Mouse (Mus musculus) heart, embryonic 15.5 days (tissue): ENCODE results near the gene Sept10. TPM values are rescaled to one million over a fixed set of nuclear protein-coding genes. Genes with fewer than 3 reads are reported as not detected.

Experiments used
- ATAC-seq: fragments of 200-750 bp; cut with Nextera tagmentation; replicated peaks from 2 replicates; pipeline ENCODE4 v1.8.0; 2017; ENCODE audit warnings: low read depth, moderate TSS enrichment; ENCODE audit not compliant: insufficient number of reproducible peaks, insufficient read depth, low FRiP score
- H3K27ac ChIP-seq: fragments of 300-500 bp; sonication (generic); 2 replicates; pipeline ENCODE4 v1.5.1; 2015; ENCODE audit warnings: mild to moderate bottlenecking, inconsistent platforms
- H3K27me3 ChIP-seq: fragments of 300-500 bp; sonication (generic); 2 replicates; pipeline ENCODE4 v1.6.1; 2015; ENCODE audit warnings: inconsistent platforms
- H3K36me3 ChIP-seq: fragments of 300-500 bp; sonication (generic); 2 replicates; pipeline ENCODE4 v1.6.1; 2015; ENCODE audit warnings: mild to moderate bottlenecking, inconsistent platforms
- H3K4me1 ChIP-seq: fragments of 300-500 bp; sonication (generic); replicated peaks from 2 replicates; pipeline ENCODE4 v1.6.1; 2015; ENCODE audit warnings: inconsistent platforms
- H3K4me2 ChIP-seq: fragments of 300-500 bp; sonication (generic); 2 replicates; pipeline ENCODE4 v1.6.1; 2015; ENCODE audit warnings: inconsistent platforms, mild to moderate bottlenecking, moderate library complexity
- H3K4me3 ChIP-seq: fragments of 300-500 bp; sonication (generic); 2 replicates; pipeline ENCODE4 v1.5.1; 2015; ENCODE audit warnings: mild to moderate bottlenecking, inconsistent platforms
- H3K9ac ChIP-seq: fragments of 300-500 bp; sonication (generic); 2 replicates; pipeline ENCODE4 v1.6.1; 2015; ENCODE audit warnings: mild to moderate bottlenecking, inconsistent platforms
- H3K9me3 ChIP-seq: fragments of 300-500 bp; sonication (generic); replicated peaks from 2 replicates; pipeline ENCODE4 v1.6.1; 2016; ENCODE audit warnings: inconsistent platforms
- WGBS: fragments of 180-500 bp; shearing (Covaris S2); methylation state at CpG from one replicate; pipeline ENCODE4 v1.1.7; 2015; ENCODE audit warnings: mixed read lengths; 5-methylcytosine and 5-hydroxymethylcytosine counted together
- polyA plus RNA-seq: library from polyadenylated mRNA; unstranded; fragments of >200 nt; fragmentation: Nextera tagmentation; extraction: Ambion mirVana; gene quantifications from 2 replicates; pipeline ENCODE4 v1.2.1, GENCODE M21; 2015

The Sept10 gene
- 31.8 and 38.2 TPM in 2 replicates for polyA plus RNA-seq

- peak within 1 kb of the TSS; percentile 90 for H3K9ac ChIP-seq
- H3K36me3 ChIP-seq, result no peaks in the 10 kb centered on the region
- no peaks in the 10 kb centered on the region for H3K9me3 ChIP-seq
- ATAC-seq, result peak; percentile 97
- H3K27me3 ChIP-seq, result no peaks in the 10 kb centered on the region
- H3K4me2 ChIP-seq, result peak within 1 kb of the TSS; percentile 100
- WGBS, result under 1% methylated on average over 84 of the region's 84 CpGs
- peak within 1 kb of the TSS; percentile 94 for H3K4me3 ChIP-seq
- H3K27ac ChIP-seq, result peak within 1 kb of the TSS; percentile 96
- peaks cover 23% of the 10 kb centered on the region for H3K4me1 ChIP-seq
Measured at GRCm38 (mm10) chr10:59221473-59222270, at the start of gene Sept10, which contains the start of gene Sowahc. Sept10 (minus strand) TSS chr10:59221847. Sowahc (plus strand) TSS chr10:59221953.

GRCm38 (mm10) chr10:59268754-59269153 lies 47.1 kb upstream of the Sept10 start:
- no peaks in the 10 kb centered on the region for H3K36me3 ChIP-seq
- ATAC-seq, result no peak
- H3K9me3 ChIP-seq, result no peaks in the 10 kb centered on the region
- H3K9ac ChIP-seq, result no peak overlapping the region
- no peak overlapping the region for H3K27ac ChIP-seq
- WGBS, result 45% methylated on average over 3 of the region's 3 CpGs
- no peak overlapping the region for H3K4me2 ChIP-seq
- H3K4me1 ChIP-seq, result peaks cover 10% of the 10 kb centered on the region
- H3K27me3 ChIP-seq, result no peaks in the 10 kb centered on the region
- no peak overlapping the region for H3K4me3 ChIP-seq

- no peaks in the 10 kb centered on the region for H3K27me3 ChIP-seq
- H3K4me3 ChIP-seq, result no peak overlapping the region
- 41% methylated on average over 4 of the region's 4 CpGs for WGBS
- no peaks in the 10 kb centered on the region for H3K36me3 ChIP-seq
- H3K9me3 ChIP-seq, result no peaks in the 10 kb centered on the region
- H3K4me2 ChIP-seq, result no peak overlapping the region
- peaks cover 10% of the 10 kb centered on the region for H3K4me1 ChIP-seq
- no peak overlapping the region for H3K9ac ChIP-seq
- no peak for ATAC-seq
- no peak overlapping the region for H3K27ac ChIP-seq
Measured at GRCm38 (mm10) chr10:59268109-59268508, 46.5 kb upstream of the Sept10 start.

GRCm38 (mm10) chr10:59267275-59267674 lies 45.6 kb upstream of the Sept10 start:
- WGBS, result 84% methylated on average over 2 of the region's 2 CpGs
- Histone ChIP-seq H3K4me3 (no peak overlapping the region), H3K27me3 (no peaks in the 10 kb centered on the region), H3K9ac (no peak overlapping the region), H3K4me1 (peaks cover 15% of the 10 kb centered on the region), H3K36me3 (no peaks in the 10 kb centered on the region), H3K9me3 (no peaks in the 10 kb centered on the region), H3K27ac (no peak overlapping the region), H3K4me2 (no peak overlapping the region)
- no peak for ATAC-seq

GRCm38 (mm10) chr10:59266097-59266496 lies 44.5 kb upstream of the Sept10 start:
- peaks cover 20% of the 10 kb centered on the region for H3K4me1 ChIP-seq
- H3K4me2 ChIP-seq, result no peak overlapping the region
- H3K36me3 ChIP-seq, result no peaks in the 10 kb centered on the region
- no peak overlapping the region for H3K9ac ChIP-seq
- peak overlapping the region; percentile 62 for H3K27ac ChIP-seq
- 79% methylated on average over 1 of the region's 1 CpGs for WGBS
- ATAC-seq, result no peak
- H3K27me3 ChIP-seq, result no peaks in the 10 kb centered on the region
- no peaks in the 10 kb centered on the region for H3K9me3 ChIP-seq
- no peak overlapping the region for H3K4me3 ChIP-seq

GRCm38 (mm10) chr10:59265674-59266073 lies 44.0 kb upstream of the Sept10 start:
- Histone ChIP-seq H3K9ac (no peak overlapping the region), H3K4me3 (no peak overlapping the region), H3K27ac (peak overlapping the region; percentile 62), H3K4me1 (peaks cover 20% of the 10 kb centered on the region), H3K9me3 (no peaks in the 10 kb centered on the region), H3K36me3 (no peaks in the 10 kb centered on the region), H3K4me2 (no peak overlapping the region), H3K27me3 (no peaks in the 10 kb centered on the region)
- WGBS, result 43% methylated on average over 4 of the region's 4 CpGs
- ATAC-seq, result no peak

- Histone ChIP-seq H3K9ac (no peak overlapping the region), H3K9me3 (no peaks in the 10 kb centered on the region), H3K4me1 (peaks cover 20% of the 10 kb centered on the region), H3K27me3 (no peaks in the 10 kb centered on the region), H3K4me3 (no peak overlapping the region), H3K36me3 (no peaks in the 10 kb centered on the region), H3K27ac (no peak overlapping the region), H3K4me2 (peak overlapping the region; percentile 21; the same call in 1 of the 2 replicates)
- 32% methylated on average over 7 of the region's 7 CpGs for WGBS
- ATAC-seq, result no peak
Measured at GRCm38 (mm10) chr10:59265067-59265466, 43.4 kb upstream of the Sept10 start.

- ATAC-seq, result no peak
- Histone ChIP-seq H3K4me3 (no peak overlapping the region), H3K4me2 (no peak overlapping the region), H3K4me1 (peaks cover 20% of the 10 kb centered on the region), H3K27me3 (no peaks in the 10 kb centered on the region), H3K9ac (no peak overlapping the region), H3K27ac (no peak overlapping the region), H3K36me3 (no peaks in the 10 kb centered on the region), H3K9me3 (no peaks in the 10 kb centered on the region)
- WGBS, result 58% methylated on average over 7 of the region's 7 CpGs
Measured at GRCm38 (mm10) chr10:59262979-59263378, 41.3 kb upstream of the Sept10 start.

GRCm38 (mm10) chr10:59262021-59262420 lies 40.4 kb upstream of the Sept10 start:
- H3K36me3 ChIP-seq, result no peaks in the 10 kb centered on the region
- no peak overlapping the region for H3K27ac ChIP-seq
- no peak overlapping the region for H3K4me2 ChIP-seq
- H3K4me3 ChIP-seq, result no peak overlapping the region
- H3K27me3 ChIP-seq, result no peaks in the 10 kb centered on the region
- H3K4me1 ChIP-seq, result peaks cover 20% of the 10 kb centered on the region
- no peak overlapping the region for H3K9ac ChIP-seq
- H3K9me3 ChIP-seq, result no peaks in the 10 kb centered on the region
- ATAC-seq, result no peak
- WGBS, result 77% methylated on average over 1 of the region's 1 CpGs

GRCm38 (mm10) chr10:59261603-59262002 lies 40.0 kb upstream of the Sept10 start:
- Histone ChIP-seq H3K4me3 (no peak overlapping the region), H3K4me1 (peaks cover 20% of the 10 kb centered on the region), H3K27ac (no peak overlapping the region), H3K27me3 (no peaks in the 10 kb centered on the region), H3K9me3 (no peaks in the 10 kb centered on the region), H3K36me3 (no peaks in the 10 kb centered on the region), H3K4me2 (no peak overlapping the region), H3K9ac (no peak overlapping the region)
- 72% methylated on average over 3 of the region's 3 CpGs for WGBS
- no peak for ATAC-seq

GRCm38 (mm10) chr10:59259572-59259971 lies 37.9 kb upstream of the Sept10 start:
- WGBS, result 81% methylated on average over 6 of the region's 6 CpGs
- Histone ChIP-seq H3K36me3 (no peaks in the 10 kb centered on the region), H3K4me1 (0 out of 2 replicates have a peak, but pooled peaks cover 9% of the 10 kb centered on the region), H3K9me3 (no peaks in the 10 kb centered on the region), H3K27ac (no peak overlapping the region), H3K4me3 (no peak overlapping the region), H3K4me2 (no peak overlapping the region), H3K27me3 (no peaks in the 10 kb centered on the region), H3K9ac (no peak overlapping the region)
- no peak for ATAC-seq

- H3K4me3 ChIP-seq, result no peak overlapping the region
- H3K4me2 ChIP-seq, result no peak overlapping the region
Measured at GRCm38 (mm10) chr10:59256533-59256932, 34.9 kb upstream of the Sept10 start.

More at GRCm38 (mm10) chr10:59256533-59256932, 34.9 kb upstream of the Sept10 start:
- no peaks in the 10 kb centered on the region for H3K9me3 ChIP-seq
- no peak for ATAC-seq
- H3K27ac ChIP-seq, result no peak overlapping the region
- H3K36me3 ChIP-seq, result no peaks in the 10 kb centered on the region
- no peak overlapping the region for H3K9ac ChIP-seq
- no peaks in the 10 kb centered on the region for H3K27me3 ChIP-seq
- 90% methylated on average over 2 of the region's 2 CpGs for WGBS
- peaks cover 4% of the 10 kb centered on the region; the same call in 1 of the 2 replicates for H3K4me1 ChIP-seq
